Mouse (Mus musculus) left cerebral cortex, postnatal 36 days (tissue): Measurements from ENCODE around the gene Megf11. TPM values are rescaled to one million over a fixed set of nuclear protein-coding genes. Genes with fewer than 3 reads are reported as not detected.
A peak's percentile ranks its signal among the peaks of the same experiment; 100 is the strongest.

Experiments used
- DNase-seq, 2 experiments: peaks; one replicate each; pipeline ENCODE4 v3.0.0; 2021 to 2022; ENCODE audit warnings: low spot score in 2 of 2, mixed read lengths in 1 of 2
- intact Hi-C: fragments of 180-260 bp; cut with DNase I; formaldehyde crosslinking; loops from one replicate; pipeline ENCODE4 v1.15.1; 2025
- total RNA-seq, 2 experiments: library from RNA; stranded (reverse); gene quantifications; 2 replicates each; pipeline ENCODE4 v1.2.3; 2021

The Megf11 gene
- 10 to 100 TPM; 12.6 to 14.6 TPM for total RNA-seq

GRCm38 (mm10) chr9:64385511-64386465 lies at the start of gene Megf11:
Gene Megf11, plus strand, starts transcription at chr9:64385626.
- peak; percentile 31 to 44 for DNase-seq
- intact Hi-C loops: no loop called here

DNA sequence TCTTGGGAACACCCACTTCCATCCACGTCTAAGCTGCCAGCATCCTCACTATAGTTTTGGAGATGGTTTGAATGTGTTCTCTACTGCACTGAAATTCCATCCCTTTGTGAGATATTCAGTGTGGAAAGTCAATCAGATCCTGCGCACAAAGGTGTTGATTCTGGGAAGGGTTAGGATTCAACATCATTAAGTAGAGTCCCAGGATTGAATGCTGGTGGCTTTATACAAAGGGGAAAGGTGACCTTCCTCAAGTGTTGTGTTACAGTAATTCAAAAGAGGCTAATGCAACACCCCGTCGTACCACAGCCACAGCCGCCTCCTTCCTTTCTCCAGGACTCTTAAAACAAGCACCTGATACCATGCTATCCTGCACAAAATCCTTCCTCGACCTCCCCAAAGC lies 49.6 kb upstream of the Megf11 start:
- intact Hi-C loops: no loop called here
- DNase-seq: no peak

- intact Hi-C loops: no loop called here
Measured at GRCm38 (mm10) chr9:64339361-64339760, 46.1 kb upstream of the Megf11 start.

GRCm38 (mm10) chr9:64340351-64341253 lies 44.8 kb upstream of the Megf11 start:
- intact Hi-C loops: loop anchor here (2.0 to 10.0 kb wide), 4 partner anchors 396 to 614 kb away; partner anchors contain the start of genes Rab11a and Slc24a1
- peak; percentile 78 to 81 for DNase-seq

More at GRCm38 (mm10) chr9:64339361-64339760, 46.1 kb upstream of the Megf11 start:
- DNase-seq: no peak

DNA sequence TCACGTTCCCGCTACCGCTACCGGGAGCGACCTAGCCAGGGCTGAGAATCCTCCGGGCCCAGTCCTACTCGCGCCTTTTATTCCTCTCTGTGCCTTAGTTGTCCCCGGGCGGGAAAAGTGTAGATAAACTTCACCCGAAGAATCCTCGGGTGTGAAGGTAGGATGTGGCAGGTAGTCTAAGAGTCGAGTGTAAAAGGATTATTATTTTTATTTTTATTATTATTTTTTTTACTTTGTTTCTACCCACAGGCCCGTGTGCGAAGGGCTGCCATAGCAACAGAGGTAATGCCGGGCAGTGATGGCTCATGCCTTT lies 44.2 kb upstream of the Megf11 start, which contains the start of gene Dis3l:
TSS of gene Dis3l (minus strand) at position 35 of the 313 bp plus-strand sequence.
- intact Hi-C loops: loop anchor here (2.0 to 10.0 kb wide), 4 partner anchors 396 to 614 kb away; partner anchors contain the start of genes Rab11a and Slc24a1
- no peak for DNase-seq

- intact Hi-C loops: loop anchor here (2.0 to 10.0 kb wide), 4 partner anchors 395 to 613 kb away; partner anchors contain the start of genes Rab11a and Slc24a1
Measured at GRCm38 (mm10) chr9:64341671-64342070, 43.8 kb upstream of the Megf11 start.

GRCm38 (mm10) chr9:64343656-64344055 lies 41.8 kb upstream of the Megf11 start:
- intact Hi-C loops: loop anchor here (5.0 to 10.0 kb wide), 3 partner anchors 431 to 611 kb away; partner anchors contain the start of gene Slc24a1
- DNase-seq: no peak

More at GRCm38 (mm10) chr9:64341671-64342070, 43.8 kb upstream of the Megf11 start:
- no peak for DNase-seq

- no peak for DNase-seq
- intact Hi-C loops: loop anchor here (5.0 to 10.0 kb wide), 3 partner anchors 346 to 609 kb away; partner anchors contain the start of gene Slc24a1
Measured at GRCm38 (mm10) chr9:64345931-64346330, 39.5 kb upstream of the Megf11 start.

- DNase-seq: no peak
- intact Hi-C loops: loop anchor here (1.0 to 10.0 kb wide), 4 partner anchors 292 to 607 kb away; partner anchors contain the start of gene Slc24a1
Measured at GRCm38 (mm10) chr9:64347377-64347776, 38.0 kb upstream of the Megf11 start.

DNA sequence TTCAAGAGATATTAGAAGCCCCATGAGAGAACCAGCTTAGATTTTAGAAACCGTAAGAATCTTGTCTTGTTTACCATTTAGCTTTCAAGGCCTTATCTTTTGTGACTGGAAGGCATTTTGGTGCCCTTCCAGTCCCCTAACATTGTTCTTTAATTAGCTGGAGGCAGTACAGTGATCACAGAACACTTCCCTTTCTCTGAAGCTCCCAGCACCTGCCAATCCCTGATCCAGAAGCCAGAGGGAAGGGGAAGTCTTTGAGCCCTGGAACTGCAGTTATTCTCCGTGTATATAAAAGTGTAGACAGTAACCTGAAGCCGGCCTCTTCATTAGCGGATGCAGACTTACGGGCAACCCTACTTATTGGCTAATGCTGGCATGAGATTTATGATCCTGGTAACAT lies 35.9 kb upstream of the Megf11 start:
- no peak for DNase-seq
- intact Hi-C loops: loop anchor here (5.0 to 10.0 kb wide), 3 partner anchors 343 to 605 kb away; partner anchors contain the start of gene Slc24a1

GRCm38 (mm10) chr9:64351191-64351590 lies 34.2 kb upstream of the Megf11 start:
- no peak for DNase-seq
- intact Hi-C loops: no loop called here

- intact Hi-C loops: no loop called here
- DNase-seq: peak; percentile 36 to 64
Measured at GRCm38 (mm10) chr9:64355627-64356026, 29.8 kb upstream of the Megf11 start.

DNA sequence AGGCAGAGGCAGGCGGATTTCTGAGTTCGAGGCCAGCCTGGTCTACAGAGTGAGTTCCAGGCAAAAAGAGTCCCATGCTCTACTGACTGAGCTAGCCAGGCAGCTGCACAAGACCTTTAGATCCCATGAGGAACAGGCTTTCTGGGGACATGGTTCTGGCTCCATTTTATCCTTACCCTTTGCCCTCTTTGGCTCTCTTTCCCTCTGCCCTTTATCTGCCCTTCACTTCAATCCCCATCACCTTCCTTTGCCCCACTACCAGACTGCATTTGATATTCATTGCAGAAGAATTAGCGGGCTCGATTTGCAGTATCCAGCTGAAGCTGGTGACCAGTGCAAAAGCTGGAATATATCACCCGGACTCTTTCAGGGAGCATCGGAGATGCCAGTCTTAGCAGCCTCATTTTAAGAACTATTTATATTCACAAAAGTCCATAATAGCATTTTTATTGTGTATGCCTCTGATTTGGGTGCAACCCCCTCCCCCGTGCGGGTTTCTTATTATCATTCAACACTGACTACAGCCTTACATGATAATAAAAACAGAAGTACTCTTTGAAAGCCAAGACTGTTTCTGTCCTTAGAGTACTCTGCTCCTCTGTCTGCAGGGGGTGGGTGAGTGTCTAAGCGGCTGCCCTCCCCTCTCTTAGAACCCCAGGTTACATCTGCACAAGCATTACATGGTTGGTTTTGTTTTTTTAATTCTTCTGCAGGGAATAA lies 24.0 kb upstream of the Megf11 start:
- intact Hi-C loops: no loop called here
- no peak for DNase-seq

DNA sequence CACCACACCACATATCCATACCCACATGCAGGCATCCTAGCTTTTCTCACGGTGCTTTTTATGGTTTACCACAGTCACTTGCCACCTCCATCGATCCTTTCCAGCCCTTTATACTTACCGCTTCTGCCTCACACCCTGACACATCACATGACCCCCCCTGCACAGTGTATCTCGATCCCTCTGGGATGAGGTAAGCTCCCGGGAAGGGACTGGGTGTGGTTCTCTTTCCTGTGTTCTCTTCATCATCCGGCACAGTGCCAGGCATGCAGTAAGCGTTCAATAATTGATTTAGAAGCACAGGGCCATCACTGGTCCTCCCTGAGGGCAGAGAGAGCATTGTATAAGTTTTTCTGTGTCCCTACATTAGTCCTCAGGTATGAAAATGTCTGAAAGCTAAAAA lies 15.6 kb upstream of the Megf11 start:
- DNase-seq: no peak
- intact Hi-C loops: no loop called here

DNA sequence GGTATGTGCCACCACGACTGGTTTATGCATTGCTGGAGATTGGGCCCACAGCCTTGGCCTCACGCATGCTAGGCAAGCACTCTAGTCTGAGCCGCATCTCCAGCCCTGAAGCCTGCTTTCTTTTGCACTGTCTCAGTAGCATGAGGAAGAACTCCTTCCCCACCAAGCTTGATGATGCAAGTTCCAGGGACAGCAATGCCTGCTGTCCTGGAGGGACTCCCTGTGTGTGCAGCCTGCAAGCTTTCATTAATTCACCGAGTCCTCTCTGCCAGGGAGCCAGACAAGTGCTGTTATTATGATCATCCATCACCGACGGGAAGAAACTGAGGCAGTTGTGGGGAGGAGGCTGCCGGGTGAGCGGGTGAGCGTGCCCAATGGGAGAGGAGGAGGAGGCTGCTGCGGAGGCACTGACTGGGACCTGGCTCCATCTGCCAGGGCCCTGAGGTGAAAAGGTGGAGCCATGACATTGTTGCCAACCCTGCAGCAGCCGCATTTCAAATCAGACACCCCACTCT lies 14.1 kb upstream of the Megf11 start:
- DNase-seq: no peak
- intact Hi-C loops: no loop called here

DNA sequence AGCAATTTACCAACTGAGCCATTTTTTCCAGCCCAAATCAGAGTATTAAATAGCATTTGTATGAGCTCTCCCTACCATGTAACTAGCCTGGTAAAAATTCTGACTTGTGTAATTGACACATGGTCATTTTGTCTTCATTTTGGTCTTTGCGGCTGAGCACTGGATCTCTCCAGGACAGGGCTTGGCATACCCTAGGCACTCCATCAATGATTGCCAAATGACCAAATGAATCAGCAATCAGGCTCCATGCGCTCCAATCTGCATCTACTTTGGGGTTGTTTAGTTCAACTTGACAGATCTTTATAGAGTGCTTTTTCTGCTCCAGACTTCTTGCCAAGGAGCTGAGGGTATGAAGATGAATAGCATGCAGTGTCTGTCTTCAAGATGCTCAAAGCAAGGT lies 9.0 kb upstream of the Megf11 start:
- no peak for DNase-seq
- intact Hi-C loops: no loop called here

DNA sequence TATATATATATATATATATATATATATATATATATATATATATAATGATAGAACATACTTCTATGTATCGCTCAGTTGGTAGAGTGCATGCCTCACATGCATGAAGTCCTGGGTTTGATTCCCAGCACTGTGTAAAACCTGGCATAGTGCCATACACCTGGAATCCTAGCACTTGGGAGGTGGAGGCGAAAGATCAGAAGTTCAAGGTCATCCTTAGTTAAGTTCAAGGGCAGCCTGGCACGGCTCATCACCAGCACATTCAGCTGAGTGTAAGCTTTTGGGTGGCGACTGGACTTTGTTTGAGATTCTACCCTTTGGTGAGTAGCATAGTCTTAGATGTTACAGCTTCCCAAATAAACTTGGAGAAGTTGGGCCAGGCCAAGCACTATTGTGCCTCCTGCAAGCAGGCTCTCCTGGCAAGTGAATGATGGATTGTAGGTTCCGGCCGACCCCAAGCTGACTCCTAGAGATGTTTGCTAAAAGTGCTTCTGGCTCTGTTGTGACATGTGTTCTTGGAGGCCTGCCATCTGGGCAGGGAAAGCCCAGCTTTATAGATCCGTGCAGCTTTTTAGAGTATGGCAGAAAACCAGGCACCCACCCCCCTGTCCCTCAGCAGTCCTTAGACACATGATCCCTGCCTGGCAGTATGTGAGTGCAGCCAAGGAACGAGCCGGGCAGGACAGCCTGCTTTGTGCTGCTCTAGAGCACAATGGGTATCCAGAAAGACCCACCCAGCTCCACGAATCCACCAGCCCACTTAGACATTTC lies 2.2 kb upstream of the Megf11 start:
- no peak for DNase-seq
- intact Hi-C loops: no loop called here
